Mouse (Mus musculus): ENCODE measurements at regions not wholly inside any gene's neighbourhood (a gene's known extent, or its start where the extent isn't known, plus 50 kb on each side); places are given as distances from the start of the nearest gene placed in this dataset.

DNA sequence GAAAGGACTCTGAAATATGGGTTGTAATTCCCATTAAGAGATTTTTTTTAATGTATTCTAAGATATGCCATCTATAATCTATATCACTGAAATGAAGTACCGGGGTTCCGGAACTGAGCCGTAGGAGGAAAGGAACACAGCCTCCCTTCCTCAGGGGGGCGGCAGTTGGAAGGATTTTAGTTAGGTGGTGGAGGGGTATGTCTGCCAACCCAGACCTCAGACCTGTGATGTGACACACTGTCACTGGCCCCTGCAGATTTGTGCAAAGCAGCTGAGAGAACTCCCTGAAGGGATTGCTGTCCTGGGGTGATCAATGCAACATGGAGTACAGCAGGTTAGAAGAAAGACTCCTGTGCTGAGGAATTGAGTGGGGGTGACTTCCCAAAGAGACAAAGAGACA is 470.2 kb upstream of the Gulo start:
- no peak for DNase-seq

DNA sequence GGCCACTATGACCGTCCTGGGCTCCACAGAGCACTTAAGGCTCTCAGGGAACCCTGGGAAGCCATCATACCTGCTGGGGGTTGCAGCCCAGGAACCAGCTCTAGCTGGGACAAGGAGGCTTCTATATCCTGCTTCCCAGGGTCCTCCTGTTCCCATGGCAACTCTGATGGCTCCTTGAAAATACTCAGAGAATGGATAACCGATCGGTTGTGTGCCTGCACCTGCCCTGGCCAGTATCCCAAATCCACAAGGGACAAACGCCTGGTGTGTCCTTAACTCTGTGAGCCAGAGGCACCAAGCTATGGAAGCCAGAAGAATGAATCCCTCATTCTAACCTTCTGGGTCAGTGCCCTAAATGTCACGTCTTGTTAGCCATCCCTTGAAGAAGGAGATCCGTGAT is 469.6 kb upstream of the Gulo start:
- DNase-seq: no peak

DNA sequence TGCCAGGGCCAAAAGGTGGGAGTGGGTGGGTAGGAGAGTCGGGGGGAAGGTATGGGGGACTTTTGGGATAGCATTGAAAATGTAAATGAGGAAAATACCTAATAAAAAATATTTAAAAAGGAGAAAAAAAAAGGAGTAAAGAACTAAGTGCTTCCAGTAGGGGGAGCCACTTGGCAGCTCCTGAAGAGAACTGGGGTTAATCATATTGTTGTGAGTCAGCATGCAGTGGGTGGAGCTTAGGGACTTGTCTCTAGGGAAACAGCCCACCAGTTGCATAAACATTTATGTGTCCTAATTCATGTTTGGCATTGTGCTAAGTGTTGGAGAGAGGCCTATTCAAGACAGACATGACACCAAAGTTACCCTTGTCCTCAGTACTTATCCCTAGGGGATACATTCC is 466.0 kb upstream of the Gulo start:
- peak in 1 of 2 experiments; percentile 9 for DNase-seq

DNA sequence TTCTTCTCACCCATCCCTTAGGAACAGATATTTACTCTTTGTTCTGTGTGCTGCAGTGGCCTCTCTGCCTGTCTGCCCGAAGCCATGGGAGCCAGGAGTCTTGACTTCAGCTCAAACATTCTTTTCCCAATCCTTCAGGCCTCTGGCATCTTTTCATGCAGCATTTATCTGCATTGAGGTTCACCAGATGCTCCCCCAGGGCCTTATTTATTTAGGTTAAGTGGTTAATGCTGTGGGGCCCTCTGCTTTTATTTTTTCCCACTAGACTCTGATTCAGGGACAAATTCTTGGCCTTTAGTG is 464.2 kb upstream of the Gulo start:
- no peak for DNase-seq

DNA sequence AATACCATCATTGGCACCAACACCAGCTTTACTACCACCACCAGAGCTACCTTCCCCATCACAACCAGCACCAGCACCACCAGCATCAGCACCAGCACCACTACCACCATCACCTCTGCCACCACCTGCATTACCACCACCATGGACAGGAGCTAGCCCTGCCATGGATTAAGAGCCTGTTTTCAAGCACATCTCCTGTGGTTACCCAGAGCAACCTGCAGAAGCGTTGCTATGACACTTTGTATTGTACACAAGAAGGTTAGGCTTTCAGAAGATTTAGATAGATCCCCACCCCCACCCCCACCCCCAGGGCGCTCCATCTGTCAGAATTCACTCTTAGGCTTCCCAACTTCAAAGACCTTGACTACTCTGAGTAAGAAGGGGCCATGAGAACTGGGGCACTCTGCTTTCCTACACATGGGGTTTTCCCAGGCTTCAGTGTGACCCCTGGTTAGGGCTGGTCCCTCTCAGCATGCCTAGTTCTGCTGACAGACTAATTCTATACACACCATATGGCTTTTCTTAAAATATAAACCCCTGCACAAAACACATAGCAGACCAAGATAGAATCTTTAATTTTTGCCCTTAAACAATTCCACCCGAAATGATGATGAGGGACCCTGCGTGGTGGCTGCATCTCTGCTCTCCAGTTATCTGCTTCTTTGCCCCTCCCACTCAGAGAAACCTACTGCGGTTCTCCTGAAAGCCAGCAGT is 463.7 kb upstream of the Gulo start:
- DNase-seq: no peak

DNA sequence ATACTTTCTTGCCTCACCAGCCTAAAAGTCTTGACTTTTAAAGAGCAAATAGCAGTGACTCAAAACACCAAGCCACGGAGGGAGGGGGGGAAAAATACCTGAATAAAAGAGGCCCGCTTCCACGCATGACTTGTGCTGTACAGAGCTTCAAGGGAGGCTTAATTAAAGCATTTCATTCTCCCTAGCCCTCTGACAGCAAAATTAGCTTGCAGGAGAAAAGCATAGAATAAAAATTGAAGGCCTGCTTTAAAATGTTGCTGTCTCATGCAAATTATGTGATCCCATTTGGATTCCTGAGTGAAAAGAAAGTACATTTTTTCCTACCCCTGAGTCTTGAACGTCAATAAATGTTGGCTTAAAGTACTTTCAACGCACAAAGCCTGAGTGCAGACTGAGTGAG is 453.1 kb upstream of the Gulo start:
- DNase-seq: no peak

DNA sequence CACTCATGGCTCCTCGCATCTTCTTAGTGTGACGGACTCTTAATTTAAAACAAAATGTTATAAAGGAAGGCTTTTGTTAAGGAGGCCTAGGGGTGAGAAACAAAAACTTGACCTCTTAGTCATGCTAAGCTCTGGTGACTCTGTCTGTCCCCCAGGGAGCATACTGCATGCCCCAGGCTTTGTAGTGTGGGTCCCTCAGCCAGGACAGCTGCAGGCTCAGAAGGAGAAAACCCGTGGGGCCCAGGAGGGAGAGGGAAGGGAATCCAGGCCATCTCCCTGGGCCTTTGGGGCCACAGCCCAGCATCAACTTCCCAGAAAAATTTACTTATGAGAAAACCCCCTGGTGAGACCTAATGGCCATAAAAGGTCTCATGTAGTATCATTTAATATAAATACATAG is 451.8 kb upstream of the Gulo start:
- DNase-seq: no peak

DNA sequence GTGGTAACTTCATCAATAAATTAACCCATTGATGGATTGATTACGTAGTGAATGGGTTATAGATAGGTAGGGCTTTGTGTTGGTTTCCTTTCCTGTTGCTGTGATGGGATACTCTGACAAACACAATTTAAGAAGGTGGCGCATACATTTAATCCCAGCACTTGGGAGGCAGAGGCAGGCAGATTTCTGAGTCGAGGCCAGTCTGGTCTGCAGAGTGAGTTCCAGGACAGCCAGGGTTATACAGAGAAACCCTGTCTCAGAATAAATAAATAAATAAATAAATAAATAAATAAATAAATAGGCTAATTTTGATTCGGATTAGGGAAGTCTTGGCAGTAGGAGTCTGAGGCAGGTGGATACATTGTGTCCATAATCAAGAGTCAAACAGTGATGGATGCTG is 449.7 kb upstream of the Gulo start:
- no peak for DNase-seq

DNA sequence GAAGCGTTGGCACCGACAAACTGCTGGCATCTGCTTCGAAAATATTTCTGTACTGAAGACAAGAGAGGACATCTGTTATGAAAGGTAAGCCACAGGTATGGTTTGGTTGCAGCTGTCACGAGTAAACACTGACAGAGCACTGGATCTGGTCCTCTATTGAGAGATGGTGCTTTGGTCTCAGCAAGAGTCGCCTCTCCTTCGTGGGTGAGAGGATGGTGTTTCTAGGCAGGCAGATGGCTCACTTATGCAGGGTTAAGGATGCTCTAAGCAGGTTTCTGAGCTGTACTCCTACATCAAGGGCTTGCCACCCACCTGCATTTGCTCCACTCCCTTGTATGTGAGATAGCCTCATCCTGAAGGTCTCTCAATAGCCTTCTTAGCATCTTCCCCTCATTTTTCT is 448.3 kb upstream of the Gulo start:
- no peak for DNase-seq

DNA sequence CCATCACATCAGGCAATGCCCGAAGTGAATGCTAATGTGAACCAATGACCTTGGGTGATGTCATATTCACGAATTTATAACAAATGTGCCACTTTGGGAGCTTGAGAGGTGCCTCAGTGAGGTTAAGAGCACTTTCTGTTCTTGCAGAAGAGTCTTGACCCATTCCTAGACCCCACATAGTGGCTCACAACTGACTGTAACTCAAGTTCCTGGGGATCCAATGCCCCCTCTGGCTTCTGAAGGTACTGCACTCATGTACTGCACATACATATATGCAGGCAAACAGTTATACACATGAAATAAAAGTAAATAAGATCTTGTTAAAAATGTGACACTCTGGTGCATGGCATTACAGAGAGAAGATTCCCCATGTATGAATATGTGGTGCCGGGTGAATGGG is 443.8 kb upstream of the Gulo start:
- DNase-seq: no peak

DNA sequence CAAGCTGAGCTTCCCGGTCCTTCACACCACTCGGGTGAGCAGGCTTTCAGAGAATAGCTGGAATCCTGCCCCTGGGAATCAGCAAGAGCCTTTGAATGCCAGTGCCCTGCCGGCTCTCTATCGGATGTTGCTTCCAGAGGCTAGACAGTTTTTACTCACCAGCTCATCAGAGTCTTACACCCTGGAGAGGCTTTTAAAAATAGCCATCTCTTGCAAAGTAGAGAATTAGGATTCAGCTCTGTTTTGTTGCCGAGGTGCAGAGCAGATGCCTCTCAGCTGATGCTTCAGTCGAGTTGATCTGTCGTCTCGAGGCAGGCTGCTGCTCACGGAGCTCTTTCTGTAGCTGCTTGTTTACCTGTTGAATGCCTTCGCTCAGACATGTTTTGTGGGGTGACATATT is 441.3 kb upstream of the Gulo start:
- DNase-seq: peak in 1 of 2 experiments; percentile 7

DNA sequence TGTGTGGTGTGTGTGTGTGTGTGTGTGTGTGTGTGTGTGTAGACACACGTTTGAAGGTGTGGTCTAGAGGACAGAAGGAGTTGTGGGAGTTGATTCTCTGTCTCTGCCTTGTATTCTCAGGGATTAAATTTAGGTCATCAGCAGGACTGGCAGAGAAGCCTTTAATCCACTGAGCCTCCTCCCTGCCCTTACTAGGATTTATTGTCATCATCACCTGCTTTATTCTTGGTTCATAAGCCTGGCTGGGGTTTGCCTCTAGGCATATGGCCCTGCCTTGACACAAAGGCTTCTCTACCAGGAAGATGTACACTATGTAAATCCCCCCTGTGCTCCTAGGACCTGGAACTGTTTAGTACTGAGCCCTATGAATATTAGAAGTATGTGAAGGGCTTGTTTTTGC is 433.6 kb upstream of the Gulo start:
- DNase-seq: no peak

DNA sequence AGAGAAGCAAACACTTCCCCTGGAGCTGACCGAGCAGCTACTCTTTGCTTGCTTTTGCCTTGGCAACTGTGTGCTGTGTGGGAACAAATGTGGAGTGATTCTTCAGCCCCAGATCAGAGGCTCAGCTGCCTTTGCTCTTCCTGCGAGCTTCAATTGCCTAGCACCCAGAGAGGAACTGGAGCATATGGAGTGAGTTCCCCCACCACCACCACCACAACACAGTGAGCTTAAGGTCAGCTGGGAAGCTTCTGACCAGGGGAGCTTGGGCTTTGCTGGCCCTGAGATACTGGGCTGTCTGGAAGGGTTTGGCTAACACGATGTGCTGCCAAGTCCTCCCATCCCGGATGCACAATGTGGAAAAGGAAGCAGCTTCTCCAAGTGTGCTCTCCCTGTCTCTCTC is 432.8 kb upstream of the Gulo start:
- DNase-seq: peak; percentile 27 to 31

DNA sequence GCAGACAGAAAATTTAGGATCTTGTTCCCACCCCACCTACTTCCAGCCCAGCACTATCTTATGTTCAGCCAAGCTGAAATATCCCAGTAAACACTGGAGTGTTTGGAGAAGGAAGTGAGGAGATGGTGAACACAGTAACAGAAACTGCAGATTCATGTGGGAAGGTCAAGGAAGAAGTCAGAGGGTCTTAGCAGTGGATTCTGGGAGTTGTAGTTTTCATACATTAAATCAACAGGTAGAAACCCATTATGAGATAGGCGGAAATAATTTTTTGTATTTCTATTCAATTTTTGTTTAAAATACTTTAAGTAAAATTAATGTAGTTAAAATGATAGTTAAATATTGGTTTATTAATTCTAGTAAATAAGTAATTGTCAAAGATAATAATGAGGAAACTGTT is 429.6 kb upstream of the Gulo start:
- DNase-seq: no peak

DNA sequence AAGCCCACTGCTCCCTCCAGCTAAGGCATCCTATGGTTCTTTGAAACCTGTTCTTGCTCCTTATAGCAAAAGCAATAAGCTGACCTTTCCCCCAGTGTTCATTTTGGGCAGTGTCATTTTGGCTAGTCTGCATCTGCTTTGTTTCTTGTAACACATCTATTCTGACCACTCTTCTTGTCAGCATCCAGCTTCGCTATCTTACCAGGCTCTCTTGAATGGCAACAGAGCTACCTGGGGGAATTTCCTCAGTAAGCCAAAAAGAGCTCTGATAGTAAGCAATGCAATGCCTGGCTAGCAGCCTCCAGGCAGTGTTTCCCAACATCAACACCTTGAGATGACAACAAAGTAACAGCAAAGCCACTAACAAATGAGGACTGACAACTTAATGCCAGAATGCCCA is 429.0 kb upstream of the Gulo start:
- no peak for DNase-seq

DNA sequence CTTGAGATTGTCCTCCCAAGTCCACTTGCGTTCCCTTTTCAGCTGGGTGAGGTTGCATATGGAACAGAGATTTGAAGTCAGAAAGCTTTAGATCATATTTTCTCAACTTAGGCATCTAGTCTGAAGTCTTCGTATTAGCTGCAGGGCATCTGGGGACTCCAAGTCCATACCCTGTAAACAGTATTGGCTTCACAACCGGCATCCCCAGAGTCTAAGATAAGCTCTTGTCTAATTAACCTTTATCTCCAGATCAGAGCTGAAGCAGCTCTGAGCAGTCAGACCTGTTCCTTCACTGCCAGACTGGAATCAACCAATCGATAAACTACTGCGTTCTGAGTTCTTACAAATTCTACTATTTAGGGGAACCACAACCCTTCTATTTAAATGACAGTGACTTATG is 422.6 kb upstream of the Gulo start:
- DNase-seq: no peak

DNA sequence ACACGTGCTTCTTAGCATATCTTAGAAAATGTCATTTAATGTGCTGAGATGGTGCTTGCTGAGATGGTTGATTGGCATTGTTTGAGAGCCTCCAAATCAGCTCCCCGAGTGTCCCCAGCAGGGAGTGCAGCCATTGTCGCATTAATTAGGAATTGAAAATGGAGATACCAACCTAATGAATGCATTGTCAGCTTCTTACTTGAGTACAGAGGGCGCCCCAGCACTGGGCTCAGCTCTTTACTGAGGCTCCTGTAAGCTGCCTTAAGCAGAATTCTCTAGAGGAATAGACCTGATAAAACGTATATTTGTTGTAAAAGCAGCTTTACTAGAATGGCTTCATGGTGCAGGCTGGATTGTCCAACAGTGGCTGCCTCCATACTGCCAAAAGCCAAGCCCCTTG is 415.1 kb upstream of the Gulo start:
- DNase-seq: peak; percentile 20 to 29
